Mouse (Mus musculus) MEL (cell line): ENCODE data around the gene Ermard. TPM values are rescaled to one million over a fixed set of nuclear protein-coding genes. Genes with fewer than 3 reads are reported as not detected.

Experiments
- DNase-seq: peaks from one replicate; pipeline ENCODE4 v3.0.0; 2011; ENCODE audit warnings: low read depth, low spot score
- H3K27ac ChIP-seq: 2 replicates; pipeline ENCODE4 v1.5.1; 2012; ENCODE audit warnings: low read depth, mild to moderate bottlenecking, control low read depth, low read length, moderate library complexity; ENCODE audit not compliant: control insufficient read depth
- H3K27me3 ChIP-seq, 2 experiments: fragments of 150-350 bp in 1 of 2; sonication (generic) in 1 of 2; 2 replicates each; pipeline ENCODE4 v1.6.1; 2012; ENCODE audit warnings: low read length in 2 of 2, mild to moderate bottlenecking in 2 of 2, improper control_type of control experiment in 1 of 2, moderate library complexity in 1 of 2; ENCODE audit not compliant: insufficient read depth in 2 of 2, control insufficient read depth in 1 of 2
- H3K36me3 ChIP-seq, 2 experiments: 2 replicates each; pipeline ENCODE4 v1.6.1; 2012 to 2014; ENCODE audit warnings: low read length in 2 of 2, improper control_type of control experiment in 1 of 2, inconsistent platforms in 1 of 2, mild to moderate bottlenecking in 1 of 2; ENCODE audit not compliant: insufficient read depth in 2 of 2, control insufficient read depth in 1 of 2
- H3K4me1 ChIP-seq, 2 experiments: fragments of 150-350 bp in 1 of 2; sonication (generic) in 1 of 2; 2 replicates each; pipeline ENCODE4 v1.6.1; 2012; ENCODE audit warnings: low read length in 2 of 2, improper control_type of control experiment in 1 of 2, mild to moderate bottlenecking in 1 of 2; ENCODE audit not compliant: insufficient read depth in 2 of 2, control insufficient read depth in 1 of 2
- H3K4me3 ChIP-seq, 2 experiments: fragments of 150-350 bp in 1 of 2; sonication (generic) in 1 of 2; 2 replicates each; pipeline ENCODE4 v1.5.1; 2012; ENCODE audit warnings: low read depth in 2 of 2, low read length in 2 of 2, mild to moderate bottlenecking in 2 of 2, moderate library complexity in 2 of 2, control low read depth in 1 of 2, improper control_type of control experiment in 1 of 2; ENCODE audit not compliant: control insufficient read depth in 1 of 2, insufficient read depth in 1 of 2
- H3K79me2 ChIP-seq: 2 replicates; pipeline ENCODE4 v1.6.1; 2012; ENCODE audit warnings: mild to moderate bottlenecking, low read length, moderate library complexity; ENCODE audit not compliant: control insufficient read depth, poor library complexity, insufficient read depth
- H3K9ac ChIP-seq: 2 replicates; pipeline ENCODE4 v1.6.1; 2012; ENCODE audit warnings: low read depth, mild to moderate bottlenecking, control low read depth, low read length, moderate library complexity; ENCODE audit not compliant: control insufficient read depth, poor library complexity, severe bottlenecking
- H3K9me3 ChIP-seq: fragments of 150-350 bp; sonication (generic); replicated peaks from 2 replicates; pipeline ENCODE4 v1.6.1; 2012; ENCODE audit warnings: mild to moderate bottlenecking, low read length, improper control_type of control experiment, moderate library complexity; ENCODE audit not compliant: insufficient read depth
- BHLHE40 ChIP-seq: IDR thresholded peaks from 2 replicates; pipeline ENCODE4 v1.6.1; 2012; ENCODE audit warnings: low read depth, mild to moderate bottlenecking, inconsistent platforms, low read length, improper control_type of control experiment, borderline replicate concordance
- CHD1 ChIP-seq: IDR thresholded peaks from 2 replicates; pipeline ENCODE4 v1.6.1; 2012; ENCODE audit warnings: low read depth, mild to moderate bottlenecking, inconsistent platforms, low read length, improper control_type of control experiment
- CHD2 ChIP-seq: IDR thresholded peaks from 2 replicates; pipeline ENCODE4 v1.6.1; 2011; ENCODE audit warnings: low read length, improper control_type of control experiment
- E2F4 ChIP-seq: IDR thresholded peaks from 2 replicates; pipeline ENCODE4 v1.6.1; 2011; ENCODE audit warnings: low read depth, low read length, improper control_type of control experiment, borderline replicate concordance
- ELF1 ChIP-seq: IDR thresholded peaks from 2 replicates; pipeline ENCODE4 v1.6.1; 2014; ENCODE audit warnings: low read depth, mild to moderate bottlenecking, inconsistent platforms, low read length, improper control_type of control experiment, moderate library complexity
- EP300 ChIP-seq, 2 experiments: IDR thresholded peaks; 2 replicates each; pipeline ENCODE4 v1.6.1; 2011; ENCODE audit warnings: improper control_type of control experiment in 2 of 2, low read length in 2 of 2, low read depth in 1 of 2, mild to moderate bottlenecking in 1 of 2
- ETS1 ChIP-seq: IDR thresholded peaks from 2 replicates; pipeline ENCODE4 v1.6.1; 2012; ENCODE audit warnings: low read depth, mild to moderate bottlenecking, inconsistent platforms, low read length, improper control_type of control experiment, moderate library complexity
- GATA1 ChIP-seq: IDR thresholded peaks from 2 replicates; pipeline ENCODE4 v1.6.1; 2011; ENCODE audit warnings: low read depth, low read length, improper control_type of control experiment
- HCFC1 ChIP-seq: IDR thresholded peaks from 2 replicates; pipeline ENCODE4 v1.6.1; 2012; ENCODE audit warnings: low read depth, mild to moderate bottlenecking, inconsistent platforms, low read length, improper control_type of control experiment, moderate library complexity
- JUND ChIP-seq: IDR thresholded peaks from 2 replicates; pipeline ENCODE4 v1.6.1; 2011; ENCODE audit warnings: low read depth, mild to moderate bottlenecking, improper control_type of control experiment, low read length
- KAT2A ChIP-seq: conservative IDR thresholded peaks from 2 replicates; pipeline ENCODE4 v1.6.1; 2012; ENCODE audit warnings: low read depth, low read length, improper control_type of control experiment, inconsistent platforms
- MAX ChIP-seq: IDR thresholded peaks from 2 replicates; pipeline ENCODE4 v1.6.1; 2011; ENCODE audit warnings: low read length, improper control_type of control experiment
- MYC ChIP-seq: IDR thresholded peaks from 2 replicates; pipeline ENCODE4 v1.6.1; 2011; ENCODE audit warnings: low read depth, mild to moderate bottlenecking, low read length, improper control_type of control experiment, moderate library complexity
- NELFE ChIP-seq: IDR thresholded peaks from 2 replicates; pipeline ENCODE4 v1.6.1; 2011; ENCODE audit warnings: low read depth, low read length, improper control_type of control experiment
- NRF1 ChIP-seq: IDR thresholded peaks from 2 replicates; pipeline ENCODE4 v1.6.1; 2014; ENCODE audit warnings: low read depth, mild to moderate bottlenecking, inconsistent platforms, low read length, improper control_type of control experiment, moderate library complexity; ENCODE audit not compliant: poor library complexity, insufficient read depth, severe bottlenecking
- POLR2A ChIP-seq, 2 experiments: IDR thresholded peaks; 2 replicates each; pipeline ENCODE4 v1.6.1; 2011 to 2012; ENCODE audit warnings: low read length in 2 of 2, mild to moderate bottlenecking in 2 of 2, control low read depth in 1 of 2, improper control_type of control experiment in 1 of 2, low read depth in 1 of 2, moderate library complexity in 1 of 2; ENCODE audit not compliant: control insufficient read depth in 1 of 2, insufficient read depth in 1 of 2, poor library complexity in 1 of 2
- POLR2AphosphoS2 ChIP-seq: IDR thresholded peaks from 2 replicates; pipeline ENCODE4 v1.6.1; 2011; ENCODE audit warnings: low read length, improper control_type of control experiment
- SIN3A ChIP-seq: IDR thresholded peaks from 2 replicates; pipeline ENCODE4 v1.6.1; 2012; ENCODE audit warnings: low read length, improper control_type of control experiment, inconsistent platforms
- SMC3 ChIP-seq: IDR thresholded peaks from 2 replicates; pipeline ENCODE4 v1.6.1; 2011; ENCODE audit warnings: low read depth, low read length, improper control_type of control experiment
- TBP ChIP-seq: IDR thresholded peaks from 2 replicates; pipeline ENCODE4 v1.8.0; 2011; ENCODE audit warnings: low read depth, low read length, improper control_type of control experiment
- TCF12 ChIP-seq: IDR thresholded peaks from 2 replicates; pipeline ENCODE4 v1.6.1; 2014; ENCODE audit warnings: low read depth, mild to moderate bottlenecking, inconsistent platforms, low read length, improper control_type of control experiment, moderate library complexity
- USF2 ChIP-seq, 2 experiments: IDR thresholded peaks; 2 replicates each; pipeline ENCODE4 v1.6.1; 2011 to 2012; ENCODE audit warnings: improper control_type of control experiment in 2 of 2, low read length in 2 of 2, borderline replicate concordance in 1 of 2, inconsistent platforms in 1 of 2, low read depth in 1 of 2, mild to moderate bottlenecking in 1 of 2; ENCODE audit not compliant: insufficient read depth in 1 of 2
- ZC3H11A ChIP-seq: IDR thresholded peaks from 2 replicates; pipeline ENCODE4 v1.6.1; 2012; ENCODE audit warnings: low read depth, mild to moderate bottlenecking, inconsistent platforms, low read length, improper control_type of control experiment
- ZMIZ1 ChIP-seq: IDR thresholded peaks from 2 replicates; pipeline ENCODE4 v1.6.1; 2012; ENCODE audit warnings: low read depth, mild to moderate bottlenecking, inconsistent platforms, low read length, improper control_type of control experiment, moderate library complexity
- ZNF384 ChIP-seq: IDR thresholded peaks from 2 replicates; pipeline ENCODE4 v1.6.1; 2012; ENCODE audit warnings: low read depth, mild to moderate bottlenecking, inconsistent platforms, low read length, improper control_type of control experiment
- polyA plus RNA-seq, 2 experiments: library from polyadenylated mRNA; stranded (reverse) in 1 of 2; unstranded in 1 of 2; fragments of >175 nt in 1 of 2; fragments of >200 nt in 1 of 2; gene quantifications; 2 replicates each; pipeline versions ENCODE4 v1.2.1 to v1.2.4; 2012; ENCODE audit warnings: low replicate concordance in 2 of 2, low read depth in 1 of 2; ENCODE audit not compliant: insufficient read length in 2 of 2, insufficient read depth in 1 of 2, missing spikeins in 1 of 2
- total RNA-seq: library from RNA; depleted of rRNA; stranded (reverse); fragments of 300-350 nt; gene quantifications from 2 replicates; pipeline ENCODE4 v1.2.3, GENCODE M21; 2012

Gene Ermard
- total and polyA plus RNA-seq, 3 experiments, result 28.2 to 47.0 TPM; not detected in 1

- no peaks in the 10 kb centered on the region for H3K27me3 ChIP-seq
- no peak overlapping the region for H3K4me3 ChIP-seq
- no peak overlapping the region for H3K9ac ChIP-seq
- no peaks in the 10 kb centered on the region for H3K9me3 ChIP-seq
- DNase-seq, result no peak
- TF ChIP-seq TBP (no peak), CHD2 (no peak), ZNF384 (no peak), USF2 (IDR thresholded peaks at IDR 0.05; ENCODE audit: borderline replicate concordance in 1 of 2, insufficient read depth in 1 of 2, low read depth in 1 of 2, low read length in 2 of 2) (no peak), MAX (no peak), ZC3H11A (no peak), CHD1 (no peak), HCFC1 (no peak), E2F4 (no peak), BHLHE40 (no peak), POLR2A (IDR thresholded peaks at IDR 0.05; ENCODE audit: control insufficient read depth in 1 of 2, insufficient read depth in 1 of 2, low read depth in 1 of 2, low read length in 2 of 2, poor library complexity in 1 of 2) (no peak), KAT2A (no peak)
- H3K36me3 ChIP-seq, result no peaks in the 10 kb centered on the region
- H3K79me2 ChIP-seq, result no peaks in the 10 kb centered on the region
- H3K4me1 ChIP-seq, result no peaks in the 10 kb centered on the region
- no peak overlapping the region for H3K27ac ChIP-seq
These were observed 94.1 kb downstream of the Ermard start for GRCm38 (mm10) chr17:15134905-15135669.

- no peaks in the 10 kb centered on the region for H3K4me1 ChIP-seq
- no peak overlapping the region for H3K4me3 ChIP-seq
- TF ChIP-seq ETS1 (no peak), MAX (no peak), SIN3A (no peak), EP300 (IDR thresholded peaks at IDR 0.05; ENCODE audit: low read depth in 1 of 2, low read length in 2 of 2) (no peak), ELF1 (no peak), CHD2 (no peak), SMC3 (no peak), NELFE (no peak), POLR2AphosphoS2 (no peak), MYC (no peak), POLR2A (IDR thresholded peaks at IDR 0.05; ENCODE audit: control insufficient read depth in 1 of 2, insufficient read depth in 1 of 2, low read depth in 1 of 2, low read length in 2 of 2, poor library complexity in 1 of 2) (no peak), GATA1 (no peak), NRF1 (no peak), JUND (no peak), KAT2A (no peak), ZNF384 (no peak), TCF12 (no peak), ZMIZ1 (no peak)
- no peaks in the 10 kb centered on the region for H3K36me3 ChIP-seq
- no peak overlapping the region for H3K9ac ChIP-seq
- DNase-seq, result no peak
- H3K79me2 ChIP-seq, result no peaks in the 10 kb centered on the region
- no peak overlapping the region for H3K27ac ChIP-seq
- H3K9me3 ChIP-seq, result no peaks in the 10 kb centered on the region
- no peaks in the 10 kb centered on the region for H3K27me3 ChIP-seq
These were observed 96.4 kb downstream of the Ermard start for GRCm38 (mm10) chr17:15137443-15137842.
